Comparison of ENCODE assay signal across 8 mouse cellular contexts in the genomic region with DNA sequence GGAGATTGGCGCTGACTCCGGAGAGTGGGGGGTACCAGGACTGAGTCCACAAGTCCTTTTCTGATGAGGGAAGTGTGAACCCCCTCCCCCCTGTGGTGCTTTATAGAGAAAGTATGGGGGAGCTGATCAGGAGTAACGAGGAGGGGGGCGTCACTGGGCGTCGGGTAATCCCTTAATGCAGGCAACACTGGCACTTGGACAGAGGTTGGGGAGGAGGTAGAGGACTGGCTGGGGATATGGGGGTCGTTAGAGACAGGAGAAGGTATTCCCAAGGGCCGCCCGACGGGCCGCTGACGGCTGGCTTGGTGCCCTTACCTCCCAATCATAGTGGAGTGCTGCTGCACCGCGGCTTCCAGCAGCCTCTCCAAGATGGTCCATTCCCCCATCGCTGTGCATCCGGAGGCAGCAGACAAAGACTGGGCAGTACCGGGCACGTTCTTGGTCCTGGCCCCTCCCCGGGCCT. TPM values are rescaled to one million over a fixed set of nuclear protein-coding genes. Genes with fewer than 3 reads are reported as not detected.
DNase-seq lines count a peak whose midpoint lies in the region; ATAC-seq and TF ChIP-seq lines count a peak whose summit lies in the region.

No protein-coding gene starts in this region.

- H3K27me3 ChIP-seq in heart, embryonic 14.5 days (ENCODE audit: control insufficient read depth, insufficient read depth, low read length), result peaks cover 52% of the 10 kb centered on the region
- peaks cover 54% of the 10 kb centered on the region for H3K27me3 ChIP-seq in forebrain, embryonic 13.5 days
- H3K27me3 ChIP-seq in midbrain, embryonic 11.5 days (ENCODE audit: control insufficient read depth, insufficient read depth, low read length), result peaks cover 23% of the 10 kb centered on the region
- peaks cover 29% of the 10 kb centered on the region for H3K27me3 ChIP-seq in lung, postnatal 0 days (replicated peaks; ENCODE audit: insufficient read depth, low read length)

- H3K27ac ChIP-seq in heart, embryonic 14.5 days (replicated peaks in 1 of 2; ENCODE audit: control insufficient read depth in 1 of 2, insufficient read depth in 1 of 2, low read depth in 2 of 2, low read length in 2 of 2), result no peak overlapping the region
- peak overlapping the region; percentile 36; the same call in 1 of the 2 replicates for H3K27ac ChIP-seq in forebrain, embryonic 13.5 days
- H3K27ac ChIP-seq in midbrain, embryonic 11.5 days (ENCODE audit: low read depth, low read length), result no peak overlapping the region
- no peak overlapping the region for H3K27ac ChIP-seq in lung, postnatal 0 days (ENCODE audit: low read length)

- no peak for ATAC-seq in heart, embryonic 14.5 days (ENCODE audit: insufficient number of reproducible peaks, insufficient read depth, low FRiP score, low read depth)
- ATAC-seq in forebrain, embryonic 13.5 days, result peak; percentile 82
- ATAC-seq in midbrain, embryonic 11.5 days (ENCODE audit: low FRiP score), result peak; percentile 81
- no peak for ATAC-seq in lung, postnatal 0 days

- WGBS in heart, embryonic 14.5 days, result 3% methylated on average over 19 of the region's 19 CpGs
- WGBS in forebrain, embryonic 13.5 days, result 3% methylated on average over 19 of the region's 19 CpGs
- 2% methylated on average over 19 of the region's 19 CpGs for WGBS in midbrain, embryonic 11.5 days
- WGBS in lung, postnatal 0 days, result 5% methylated on average over 19 of the region's 19 CpGs

- no peak for TF ChIP-seq EP300 in lung, postnatal 0 days (IDR thresholded peaks at IDR 0.05)

- no peak for TF ChIP-seq CTCF in lung, postnatal 0 days (IDR thresholded peaks at IDR 0.05)

- H3K4me3 ChIP-seq in heart, embryonic 14.5 days (ENCODE audit: control insufficient read depth in 1 of 2, insufficient read depth in 1 of 2, low read depth in 1 of 2, low read length in 2 of 2), result peak overlapping the region in 1 of 2 experiments; percentile 49; a peak in 2 of 4 replicates
- H3K4me3 ChIP-seq in forebrain, embryonic 13.5 days, result peak overlapping the region; percentile 63
- peak overlapping the region; percentile 51 for H3K4me3 ChIP-seq in midbrain, embryonic 11.5 days (ENCODE audit: low read depth, low read length)
- H3K4me3 ChIP-seq in lung, postnatal 0 days (ENCODE audit: low read depth, low read length), result no peak overlapping the region

- no peaks in the 10 kb centered on the region for H3K36me3 ChIP-seq in heart, embryonic 14.5 days (ENCODE audit: control insufficient read depth, insufficient read depth, low read length)
- H3K36me3 ChIP-seq in forebrain, embryonic 13.5 days (ENCODE audit: poor library complexity, severe bottlenecking), result no peaks in the 10 kb centered on the region
- no peaks in the 10 kb centered on the region for H3K36me3 ChIP-seq in midbrain, embryonic 11.5 days (ENCODE audit: control insufficient read depth, insufficient read depth, low read length)
- H3K36me3 ChIP-seq in lung, postnatal 0 days (ENCODE audit: insufficient read depth, low read length), result no peaks in the 10 kb centered on the region

- no peaks in the 10 kb centered on the region for H3K9me3 ChIP-seq in heart, embryonic 14.5 days (ENCODE audit: control insufficient read depth, low read length)
- no peaks in the 10 kb centered on the region for H3K9me3 ChIP-seq in forebrain, embryonic 13.5 days (replicated peaks)
- no peaks in the 10 kb centered on the region for H3K9me3 ChIP-seq in midbrain, embryonic 11.5 days (ENCODE audit: control insufficient read depth, low read length)
- H3K9me3 ChIP-seq in lung, postnatal 0 days (ENCODE audit: low read length), result no peaks in the 10 kb centered on the region

- peaks cover 0 to 12% of the 10 kb centered on the region in 2 experiments; a peak in 1 of 4 replicates for H3K4me1 ChIP-seq in heart, embryonic 14.5 days (ENCODE audit: control insufficient read depth in 2 of 2, insufficient read depth in 2 of 2, low read length in 2 of 2)
- peaks cover 13% of the 10 kb centered on the region for H3K4me1 ChIP-seq in forebrain, embryonic 13.5 days
- peaks cover 8% of the 10 kb centered on the region; the same call in 1 of the 2 replicates for H3K4me1 ChIP-seq in midbrain, embryonic 11.5 days (ENCODE audit: control insufficient read depth, insufficient read depth, low read length)
- H3K4me1 ChIP-seq in lung, postnatal 0 days (ENCODE audit: insufficient read depth, low read depth, low read length), result no peaks in the 10 kb centered on the region

- peak overlapping the region; percentile 91 for H3K4me2 ChIP-seq in heart, embryonic 14.5 days (ENCODE audit: low read length)
- H3K4me2 ChIP-seq in forebrain, embryonic 13.5 days, result peak overlapping the region; percentile 91
- H3K4me2 ChIP-seq in midbrain, embryonic 11.5 days, result peak overlapping the region; percentile 94
- no peak overlapping the region for H3K4me2 ChIP-seq in lung, postnatal 0 days (replicated peaks; ENCODE audit: low read depth, low read length)

- no peak overlapping the region for H3K9ac ChIP-seq in heart, embryonic 14.5 days (ENCODE audit: low read length)
- H3K9ac ChIP-seq in forebrain, embryonic 13.5 days, result peak overlapping the region; percentile 79
- H3K9ac ChIP-seq in midbrain, embryonic 11.5 days (ENCODE audit: low read length), result peak overlapping the region; percentile 64
- no peak overlapping the region for H3K9ac ChIP-seq in lung, postnatal 0 days (replicated peaks; ENCODE audit: low read depth)

- DNase-seq in heart, adult 11 months, result no peak
- DNase-seq in cerebellum, adult 11 months, result peak; percentile 24
- DNase-seq in midbrain, embryonic 11.5 days (ENCODE audit: low spot score, missing footprints), result no peak
- DNase-seq in T-cell, adult 2 months (ENCODE audit: low spot score), result no peak
- no peak for DNase-seq in lung, postnatal 0 days (ENCODE audit: low spot score)
- no peak for DNase-seq in Muller cell, postnatal 12 days (ENCODE audit: inconsistent ontology term)

RNA-seq across cellular contexts. Expression of a gene that starts 0.6 kb away (rescaled TPM):
- not detected in 2 replicates for polyA plus RNA-seq in heart, embryonic 14.5 days (2014; fragmentation: Nextera tagmentation; extraction: Ambion mirVana)
- 2.0 and 3.5 TPM in 2 replicates for polyA plus RNA-seq in forebrain, embryonic 13.5 days (2015; fragmentation: Nextera tagmentation; extraction: Ambion mirVana)
- polyA plus RNA-seq in midbrain, embryonic 11.5 days (2014; fragmentation: Nextera tagmentation; extraction: Ambion mirVana), result 0.82 and 1.1 TPM in 2 replicates
- polyA plus RNA-seq in lung, postnatal 0 days (2015; fragmentation: Nextera tagmentation; extraction: Ambion mirVana), result not detected in 2 replicates

RNA-seq across cellular contexts. Expression of a gene that starts 40.6 kb away (rescaled TPM):
- 14,909 and 15,629 TPM in 2 replicates for polyA plus RNA-seq in heart, embryonic 14.5 days (2014; fragmentation: Nextera tagmentation; extraction: Ambion mirVana)
- 2.7 and 38.5 TPM in 2 replicates for polyA plus RNA-seq in forebrain, embryonic 13.5 days (2015; fragmentation: Nextera tagmentation; extraction: Ambion mirVana)
- polyA plus RNA-seq in midbrain, embryonic 11.5 days (2014; fragmentation: Nextera tagmentation; extraction: Ambion mirVana), result 1.6 and 2.0 TPM in 2 replicates
- 170 and 194 TPM in 2 replicates for polyA plus RNA-seq in lung, postnatal 0 days (2015; fragmentation: Nextera tagmentation; extraction: Ambion mirVana)

Comparison
In these comparisons a context has a peak if more than half of its experiments do, and no peak if none do; other contexts are left out.
1. ATAC-seq: peak in forebrain, embryonic 13.5 days (single experiment) and midbrain, embryonic 11.5 days (single experiment); none in heart, embryonic 14.5 days (single experiment) and lung, postnatal 0 days (single experiment).
2. H3K9ac ChIP-seq: peak in forebrain, embryonic 13.5 days (single experiment) and midbrain, embryonic 11.5 days (single experiment); none in heart, embryonic 14.5 days (single experiment) and lung, postnatal 0 days (single experiment).
3. RNA of a gene that starts 40.6 kb away (polyA plus RNA-seq): 14,909 to 15,629 TPM in heart, embryonic 14.5 days; 170 to 194 TPM in lung, postnatal 0 days, 2.7 to 38.5 TPM in forebrain, embryonic 13.5 days and 1.6 to 2.0 TPM in midbrain, embryonic 11.5 days; every median in the first group is over 10 times any median in the second.